Mouse (Mus musculus) CH12.LX (cell line): ENCODE results near the gene Pfdn6. TPM values are rescaled to one million over a fixed set of nuclear protein-coding genes. Genes with fewer than 3 reads are reported as not detected.
A peak's percentile ranks its signal among the peaks of the same experiment; 100 is the strongest.

Source experiments
- DNase-seq: peaks from one replicate; pipeline ENCODE4 v3.0.0-alpha.2; 2013; ENCODE audit errors: extremely low read depth
- H3K27ac ChIP-seq: 2 replicates; pipeline ENCODE4 v1.5.1; 2012; ENCODE audit warnings: low read depth, mild to moderate bottlenecking, control low read depth, moderate library complexity; ENCODE audit not compliant: insufficient read depth
- H3K27me3 ChIP-seq: replicated peaks from 2 replicates; pipeline ENCODE3; 2012; ENCODE audit warnings: inconsistent platforms
- H3K36me3 ChIP-seq, 2 experiments: replicated peaks in 1 of 2; 2 replicates each; pipeline versions ENCODE3 to v1.6.1; 2012; ENCODE audit warnings: inconsistent platforms in 1 of 2, low read length in 1 of 2, mild to moderate bottlenecking in 1 of 2, mixed read lengths in 1 of 2, moderate library complexity in 1 of 2; ENCODE audit not compliant: control insufficient read depth in 1 of 2, insufficient read depth in 1 of 2
- H3K4me1 ChIP-seq, 2 experiments: 2 replicates each; pipeline ENCODE4 v1.6.1; 2012; ENCODE audit warnings: inconsistent platforms in 1 of 2, moderate library complexity in 1 of 2; ENCODE audit not compliant: insufficient read depth in 2 of 2, control insufficient read depth in 1 of 2
- H3K4me2 ChIP-seq: 2 replicates; pipeline ENCODE4 v1.6.1; 2012; ENCODE audit warnings: low read depth, mild to moderate bottlenecking, control low read depth; ENCODE audit not compliant: poor library complexity, insufficient read depth, severe bottlenecking
- H3K4me3 ChIP-seq, 3 experiments: fragments of 150-350 bp in 1 of 3; sonication (generic) in 1 of 3; replicated peaks in 1 of 3; 2 replicates each; pipeline versions ENCODE3 to v1.5.1; 2011 to 2012; ENCODE audit warnings: low read depth in 2 of 3, low read length in 2 of 3, mild to moderate bottlenecking in 2 of 3, moderate library complexity in 2 of 3, control low read depth in 1 of 3, improper control_type of control experiment in 1 of 3, inconsistent platforms in 1 of 3, mixed read lengths in 1 of 3; ENCODE audit not compliant: poor library complexity in 1 of 3
- H3K79me2 ChIP-seq: replicated peaks from 2 replicates; pipeline ENCODE4 v1.6.1; 2012; ENCODE audit warnings: mild to moderate bottlenecking, moderate library complexity; ENCODE audit not compliant: control insufficient read depth, poor library complexity, insufficient read depth, severe bottlenecking; ENCODE audit errors: extremely low read depth
- H3K9ac ChIP-seq: 2 replicates; pipeline ENCODE4 v1.6.1; 2012; ENCODE audit warnings: low read depth, mild to moderate bottlenecking, control low read depth, moderate library complexity; ENCODE audit not compliant: insufficient read depth
- H3K9me3 ChIP-seq: replicated peaks from 2 replicates; pipeline ENCODE3; 2012; ENCODE audit warnings: low read length, inconsistent platforms, mixed read lengths
- CHD2 ChIP-seq: IDR thresholded peaks from 2 replicates; pipeline ENCODE4 v1.6.1; 2011; ENCODE audit warnings: low read length, improper control_type of control experiment
- CTCF ChIP-seq, 2 experiments: IDR thresholded peaks in 1 of 2; conservative IDR thresholded peaks in 1 of 2; 2 replicates each; pipeline ENCODE4 v1.5.1; 2011 to 2012; ENCODE audit warnings: low read depth in 2 of 2, low read length in 2 of 2, improper control_type of control experiment in 1 of 2, inconsistent platforms in 1 of 2, mild to moderate bottlenecking in 1 of 2, moderate library complexity in 1 of 2
- E2F4 ChIP-seq: IDR thresholded peaks from 2 replicates; pipeline ENCODE4 v1.6.1; 2011; ENCODE audit warnings: low read depth, low read length, improper control_type of control experiment; ENCODE audit not compliant: insufficient replicate concordance
- ELF1 ChIP-seq: IDR thresholded peaks from 2 replicates; pipeline ENCODE4 v1.6.1; 2014; ENCODE audit warnings: low read depth, mild to moderate bottlenecking, inconsistent platforms, low read length, improper control_type of control experiment
- EP300 ChIP-seq: IDR thresholded peaks from 2 replicates; pipeline ENCODE4 v1.6.1; 2011; ENCODE audit warnings: low read length, improper control_type of control experiment
- ETS1 ChIP-seq: conservative IDR thresholded peaks from 2 replicates; pipeline ENCODE4 v1.6.1; 2012; ENCODE audit warnings: low read depth, mild to moderate bottlenecking, inconsistent platforms, low read length, improper control_type of control experiment, moderate library complexity
- GABPA ChIP-seq: IDR thresholded peaks from 2 replicates; pipeline ENCODE4 v1.6.1; 2012; ENCODE audit warnings: low read depth, low read length, improper control_type of control experiment, inconsistent platforms; ENCODE audit not compliant: insufficient replicate concordance
- HCFC1 ChIP-seq: IDR thresholded peaks from 2 replicates; pipeline ENCODE4 v1.6.1; 2012; ENCODE audit warnings: low read depth, mild to moderate bottlenecking, inconsistent platforms, low read length, improper control_type of control experiment
- IRF4 ChIP-seq: IDR thresholded peaks from 2 replicates; pipeline ENCODE4 v1.6.1; 2014; ENCODE audit warnings: low read depth, mild to moderate bottlenecking, inconsistent platforms, low read length, improper control_type of control experiment
- JUN ChIP-seq: IDR thresholded peaks from 2 replicates; pipeline ENCODE4 v1.6.1; 2011; ENCODE audit warnings: low read depth, mild to moderate bottlenecking, low read length, improper control_type of control experiment, moderate library complexity; ENCODE audit not compliant: insufficient read depth
- KAT2A ChIP-seq: IDR thresholded peaks from 2 replicates; pipeline ENCODE4 v1.6.1; 2012; ENCODE audit warnings: low read length, improper control_type of control experiment, inconsistent platforms; ENCODE audit not compliant: insufficient replicate concordance
- MAFK ChIP-seq: IDR thresholded peaks from 2 replicates; pipeline ENCODE4 v1.6.1; 2011; ENCODE audit warnings: low read length, improper control_type of control experiment; ENCODE audit not compliant: insufficient replicate concordance
- MAX ChIP-seq: IDR thresholded peaks from 2 replicates; pipeline ENCODE4 v1.6.1; 2011; ENCODE audit warnings: low read length, improper control_type of control experiment
- MAZ ChIP-seq: IDR thresholded peaks from 2 replicates; pipeline ENCODE4 v1.6.1; 2012; ENCODE audit warnings: low read depth, mild to moderate bottlenecking, inconsistent platforms, low read length, improper control_type of control experiment, moderate library complexity
- MEF2A ChIP-seq: IDR thresholded peaks from 2 replicates; pipeline ENCODE4 v1.6.1; 2014; ENCODE audit warnings: low read depth, mild to moderate bottlenecking, inconsistent platforms, low read length, improper control_type of control experiment, borderline replicate concordance
- MXI1 ChIP-seq: IDR thresholded peaks from 2 replicates; pipeline ENCODE4 v1.6.1; 2011; ENCODE audit warnings: mild to moderate bottlenecking, low read depth, low read length, improper control_type of control experiment
- MYC ChIP-seq: IDR thresholded peaks from 2 replicates; pipeline ENCODE4 v1.6.1; 2011; ENCODE audit warnings: low read depth, mild to moderate bottlenecking, improper control_type of control experiment, low read length
- NELFE ChIP-seq: IDR thresholded peaks from 2 replicates; pipeline ENCODE4 v1.6.1; 2011; ENCODE audit warnings: low read depth, low read length, improper control_type of control experiment
- NRF1 ChIP-seq: IDR thresholded peaks from 2 replicates; pipeline ENCODE4 v1.6.1; 2014; ENCODE audit warnings: low read depth, mild to moderate bottlenecking, inconsistent platforms, low read length, improper control_type of control experiment, moderate library complexity
- PAX5 ChIP-seq: IDR thresholded peaks from 2 replicates; pipeline ENCODE4 v1.6.1; 2012; ENCODE audit warnings: low read length, inconsistent platforms, mixed read lengths
- RAD21 ChIP-seq: IDR thresholded peaks from 2 replicates; pipeline ENCODE4 v1.6.1; 2011; ENCODE audit warnings: low read depth, mild to moderate bottlenecking, low read length, improper control_type of control experiment, moderate library complexity
- RCOR1 ChIP-seq: conservative IDR thresholded peaks from 2 replicates; pipeline ENCODE4 v1.6.1; 2012; ENCODE audit warnings: low read depth, mild to moderate bottlenecking, inconsistent platforms, low read length, improper control_type of control experiment
- SIN3A ChIP-seq: IDR thresholded peaks from 2 replicates; pipeline ENCODE4 v1.6.1; 2012; ENCODE audit warnings: low read length, improper control_type of control experiment, inconsistent platforms
- SMC3 ChIP-seq: IDR thresholded peaks from 2 replicates; pipeline ENCODE4 v1.6.1; 2011; ENCODE audit warnings: low read depth, low read length, improper control_type of control experiment
- TBP ChIP-seq: conservative IDR thresholded peaks from 2 replicates; pipeline ENCODE4 v1.6.1; 2011; ENCODE audit warnings: low read depth, low read length, improper control_type of control experiment
- TCF12 ChIP-seq: IDR thresholded peaks from 2 replicates; pipeline ENCODE4 v1.6.1; 2014; ENCODE audit warnings: low read depth, mild to moderate bottlenecking, inconsistent platforms, low read length, improper control_type of control experiment
- UBTF ChIP-seq: IDR thresholded peaks from 2 replicates; pipeline ENCODE4 v1.6.1; 2012; ENCODE audit warnings: low read depth, mild to moderate bottlenecking, inconsistent platforms, low read length, improper control_type of control experiment, moderate library complexity
- USF1 ChIP-seq: IDR thresholded peaks from 2 replicates; pipeline ENCODE4 v1.6.1; 2014; ENCODE audit warnings: low read depth, mild to moderate bottlenecking, inconsistent platforms, low read length, improper control_type of control experiment
- USF2 ChIP-seq: conservative IDR thresholded peaks from 2 replicates; pipeline ENCODE4 v1.6.1; 2011; ENCODE audit warnings: low read depth, low read length, improper control_type of control experiment
- ZC3H11A ChIP-seq: IDR thresholded peaks from 2 replicates; pipeline ENCODE4 v1.6.1; 2012; ENCODE audit warnings: low read depth, mild to moderate bottlenecking, inconsistent platforms, low read length, improper control_type of control experiment
- ZKSCAN1 ChIP-seq: IDR thresholded peaks from 2 replicates; pipeline ENCODE4 v1.6.1; 2012; ENCODE audit warnings: low read depth, inconsistent platforms, low read length, improper control_type of control experiment, borderline replicate concordance
- ZMIZ1 ChIP-seq: IDR thresholded peaks from 2 replicates; pipeline ENCODE4 v1.6.1; 2012; ENCODE audit warnings: low read depth, mild to moderate bottlenecking, inconsistent platforms, low read length, improper control_type of control experiment
- ZNF384 ChIP-seq: IDR thresholded peaks from 2 replicates; pipeline ENCODE4 v1.6.1; 2012; ENCODE audit warnings: low read depth, low read length, improper control_type of control experiment, inconsistent platforms
- dilution Hi-C: fragments of 300-500 bp; cut with MboI; formaldehyde crosslinking; loops from 2 replicates; pipeline ENCODE4 v1.14.3; 2020; ENCODE audit warnings: low sequenced_read_pairs; ENCODE audit not compliant: extremely low pct_unique_long_range_greater_than_20kb, extremely low pct_ligation_motif_present
- in situ Hi-C: fragments of 300-500 bp; cut with MboI; formaldehyde crosslinking; loops from 3 replicates; pipeline ENCODE4 v1.14.3; 2019; ENCODE audit warnings: low sequenced_read_pairs, low pct_ligation_motif_present, low pct_unique_long_range_greater_than_20kb, mixed read lengths
- polyA plus RNA-seq: library from polyadenylated mRNA; unstranded; fragments of >175 nt; gene quantifications from 2 replicates; pipeline ENCODE4 v1.2.1, GENCODE M21; 2012; ENCODE audit warnings: low read depth; ENCODE audit not compliant: insufficient read length
- total RNA-seq, 2 experiments: library from RNA; depleted of rRNA; stranded (reverse); fragments of 300-350 nt in 1 of 2; fragments of >200 nt in 1 of 2; gene quantifications; 2 replicates each; pipeline ENCODE4 v1.2.3; 2012 to 2014

Pfdn6 gene
- total and polyA plus RNA-seq, 3 experiments = 92.3 to 140 (median 109) TPM

GRCm38 (mm10) chr17:33909077-33909868 lies 30.9 kb downstream of the Pfdn6 start, which contains the start of gene Daxx (continued):
- TF ChIP-seq MEF2A = no peak
- no peak for TF ChIP-seq TBP
- no peak; the same call in 1 of the 2 replicates for TF ChIP-seq IRF4
- no peak for TF ChIP-seq ZKSCAN1
- TF ChIP-seq HCFC1 = peak; percentile 96
- peak; percentile 98 for TF ChIP-seq ELF1
- TF ChIP-seq NELFE = peak; percentile 59; the same call in 1 of the 2 replicates
- no peak for TF ChIP-seq PAX5

GRCm38 (mm10) chr17:33908331-33909076 lies 31.6 kb downstream of the Pfdn6 start:
- Histone ChIP-seq H3K9ac (peak overlapping the region; percentile 50), H3K4me2 (peak overlapping the region; percentile 67), H3K27me3 (no peaks in the 10 kb centered on the region), H3K9me3 (no peaks in the 10 kb centered on the region), H3K79me2 (peaks cover 8% of the 10 kb centered on the region; the same call in 1 of the 2 replicates), H3K36me3 (peaks cover 23 to 24% of the 10 kb centered on the region in 2 experiments), H3K4me1 (peaks cover 0 to 25% of the 10 kb centered on the region in 2 experiments; a peak in 2 of 4 replicates), H3K27ac (peak overlapping the region; percentile 53), H3K4me3 (peak overlapping the region; percentile 59 to 90 (median 72))
- dilution Hi-C loops = no loop called here
- DNase-seq = no peak
- in situ Hi-C loops = no loop called here
- no peak for TF ChIP-seq PAX5
- no peak for TF ChIP-seq CTCF (conservative IDR thresholded peaks at IDR 0.05 in 1 of 2, IDR thresholded peaks at IDR 0.05 in 1 of 2; ENCODE audit: low read depth in 2 of 2, low read length in 2 of 2)
- no peak for TF ChIP-seq MEF2A
- TF ChIP-seq EP300 = no peak
- TF ChIP-seq SMC3 = no peak
- TF ChIP-seq RAD21 = no peak
- no peak for TF ChIP-seq ZNF384
- no peak; the same call in 1 of the 2 replicates for TF ChIP-seq HCFC1
- TF ChIP-seq NELFE = no peak
- 0 out of 2 replicates have a peak, but pooled peaks have one; percentile 2 for TF ChIP-seq TCF12
- no peak for TF ChIP-seq CHD2
- no peak for TF ChIP-seq MAX
- no peak for TF ChIP-seq GABPA
- TF ChIP-seq ETS1 = no peak
- TF ChIP-seq SIN3A = peak; percentile 72
- no peak for TF ChIP-seq USF2
- TF ChIP-seq MAFK = no peak
- TF ChIP-seq ELF1 = no peak
- TF ChIP-seq TBP = no peak
- TF ChIP-seq ZKSCAN1 = no peak
- no peak for TF ChIP-seq MYC
- TF ChIP-seq KAT2A = no peak
- no peak for TF ChIP-seq ZC3H11A
- no peak for TF ChIP-seq JUN
- no peak for TF ChIP-seq ZMIZ1
- no peak for TF ChIP-seq MAZ
- no peak for TF ChIP-seq E2F4
- TF ChIP-seq NRF1 = no peak
- TF ChIP-seq MXI1 = peak; percentile 46; the same call in 1 of the 2 replicates
- 0 out of 2 replicates have a peak, but pooled peaks have one; percentile 80 for TF ChIP-seq UBTF
- no peak for TF ChIP-seq RCOR1
- no peak for TF ChIP-seq USF1
